8 mouse cellular contexts compared by ENCODE assay signal in genomic region chr10:29313905-29314304, GRCm38 (mm10). TPM values are rescaled to one million over a fixed set of nuclear protein-coding genes. Genes with fewer than 3 reads are reported as not detected.
DNase-seq lines count a peak whose midpoint lies in the region; ATAC-seq and TF ChIP-seq lines count a peak whose summit lies in the region.

No protein-coding gene starts in this region.

- peak overlapping the region; percentile 23; the same call in 1 of the 2 replicates for H3K9ac ChIP-seq in liver, adult 2 months (ENCODE audit: low read depth, low read length)
- H3K9ac ChIP-seq in neural tube, embryonic 12.5 days: peak overlapping the region; percentile 64; the same call in 1 of the 2 replicates

- H3K27ac ChIP-seq in liver, adult 2 months (replicated peaks; ENCODE audit: insufficient read depth, low read depth, low read length): no peak overlapping the region
- no peak overlapping the region for H3K27ac ChIP-seq in neural tube, embryonic 12.5 days

- 12% methylated on average over 5 of the region's 5 CpGs for WGBS in liver, adult 2 months
- WGBS in neural tube, embryonic 12.5 days: 44% methylated on average over 5 of the region's 5 CpGs

- H3K36me3 ChIP-seq in liver, adult 2 months (ENCODE audit: control insufficient read depth, insufficient read depth, low read length): peaks cover 10% of the 10 kb centered on the region
- H3K36me3 ChIP-seq in neural tube, embryonic 12.5 days: no peaks in the 10 kb centered on the region

- no peaks in the 10 kb centered on the region for H3K27me3 ChIP-seq in liver, adult 2 months (ENCODE audit: control insufficient read depth, insufficient read depth, low read length)
- H3K27me3 ChIP-seq in neural tube, embryonic 12.5 days (replicated peaks): no peaks in the 10 kb centered on the region

- peak overlapping the region; percentile 69; the same call in 1 of the 2 replicates for H3K4me3 ChIP-seq in liver, adult 2 months (ENCODE audit: insufficient read depth, low read depth, low read length)
- H3K4me3 ChIP-seq in neural tube, embryonic 12.5 days: peak overlapping the region; percentile 58; the same call in 1 of the 2 replicates

- no peak for TF ChIP-seq POLR2A in liver, adult 2 months (IDR thresholded peaks at IDR 0.05; ENCODE audit: extremely low read depth, insufficient read depth, low read length)

- peak overlapping the region; percentile 68 for H3K4me2 ChIP-seq in neural tube, embryonic 12.5 days (replicated peaks)

- DNase-seq in liver, adult 2 months (ENCODE audit: extremely low read depth, low read depth, low spot score): peak; percentile 33
- no peak for DNase-seq in liver
- peak; percentile 23 for DNase-seq in c-Kit-positive CD71-positive TER-119-negative erythroid progenitor cells, embryonic 14.5 days (ENCODE audit: low read depth)
- DNase-seq in induced T-regulatory cell, adult 2 months (ENCODE audit: low read depth): peak; percentile 45
- no peak for DNase-seq in adrenal gland, postnatal 4 days (ENCODE audit: low spot score in 2 of 2)
- no peak for DNase-seq in left cerebral cortex, postnatal 4 days
- DNase-seq in embryo, embryonic 10.5 days (ENCODE audit: low spot score): no peak

- H3K4me1 ChIP-seq in liver, adult 2 months (ENCODE audit: control insufficient read depth, insufficient read depth, low read length): peaks cover 6% of the 10 kb centered on the region; the same call in 1 of the 2 replicates
- peaks cover 5% of the 10 kb centered on the region; the same call in 1 of the 2 replicates for H3K4me1 ChIP-seq in neural tube, embryonic 12.5 days

- H3K9me3 ChIP-seq in neural tube, embryonic 12.5 days: no peaks in the 10 kb centered on the region

- TF ChIP-seq CTCF in liver, adult 2 months (IDR thresholded peaks at IDR 0.05; ENCODE audit: low read depth, low read length): no peak

- intact Hi-C loops in left cerebral cortex, postnatal 4 days (cut with DNase I): no loop called here

- no peaks in the 10 kb centered on the region; the same call in 1 of the 2 replicates for H3K79me2 ChIP-seq in liver, adult 2 months (ENCODE audit: control insufficient read depth, insufficient read depth, low read length)

- 0 out of 2 replicates have a peak, but pooled peaks have one; percentile 0 for ATAC-seq in neural tube, embryonic 12.5 days (ENCODE audit: low FRiP score, low read depth)

RNA-seq across cellular contexts. Expression of gene Echdc1, which starts 0.9 kb away (rescaled TPM):
- 65.2 and 100 TPM in 2 replicates for total RNA-seq in liver, adult 2 months (2014; rRNA removed)
- polyA plus RNA-seq in liver, adult 2 months (2012; rRNA removed): 12.4 and 17.9 TPM in 2 replicates
- 21.4 and 24.9 TPM in 2 replicates for polyA plus RNA-seq in neural tube, embryonic 12.5 days (2016; fragmentation: Nextera tagmentation; extraction: Ambion mirVana)
- total RNA-seq in adrenal gland, postnatal 4 days (2021): 10 to 100 TPM; 34.7 to 36.5 TPM
- 10 to 100 TPM; 19.2 to 22.8 TPM for total RNA-seq in left cerebral cortex, postnatal 4 days (2021)

RNA-seq across cellular contexts. Expression of gene Rnf146, which starts 48.3 kb away (rescaled TPM):
- 27.8 and 30.1 TPM in 2 replicates for total RNA-seq in liver, adult 2 months (2014; rRNA removed)
- 11.2 and 12.9 TPM in 2 replicates for polyA plus RNA-seq in liver, adult 2 months (2012; rRNA removed)
- 73.5 and 74.7 TPM in 2 replicates for polyA plus RNA-seq in neural tube, embryonic 12.5 days (2016; fragmentation: Nextera tagmentation; extraction: Ambion mirVana)
- total RNA-seq in adrenal gland, postnatal 4 days (2021): 10 to 100 TPM; 56.8 to 62.1 TPM
- total RNA-seq in left cerebral cortex, postnatal 4 days (2021): 10 to 100 TPM; 81.5 to 85.9 TPM

Comparison
In these comparisons a context has a peak if more than half of its experiments do, and no peak if none do; other contexts are left out.
1. DNase-seq: peak in liver, adult 2 months (single experiment), c-Kit-positive CD71-positive TER-119-negative erythroid progenitor cells, embryonic 14.5 days (single experiment) and induced T-regulatory cell, adult 2 months (single experiment); none in liver (single experiment), adrenal gland, postnatal 4 days (0 of 2), left cerebral cortex, postnatal 4 days (single experiment) and embryo, embryonic 10.5 days (single experiment).